Mouse (Mus musculus) forebrain, embryonic 10.5 days (tissue): Measurements from ENCODE around the gene Morn3. TPM values are rescaled to one million over a fixed set of nuclear protein-coding genes. Genes with fewer than 3 reads are reported as not detected.
"Not testable (repeated sequence)": the region's sequence is repeated elsewhere in the genome, so short reads cannot be mapped to it uniquely, and the experiment has no call there.

Source experiments
- DNase-seq: peaks from one replicate; pipeline ENCODE4 v3.0.0-alpha.2; 2017; ENCODE audit warnings: low spot score; ENCODE audit errors: extremely low spot score
- H3K27ac ChIP-seq: fragments of 300-500 bp; sonication (generic); 2 replicates; pipeline ENCODE4 v1.5.1; 2016; ENCODE audit warnings: mild to moderate bottlenecking
- H3K27me3 ChIP-seq: fragments of 300-500 bp; sonication (generic); 2 replicates; pipeline ENCODE4 v1.6.1; 2016; ENCODE audit warnings: mild to moderate bottlenecking; ENCODE audit not compliant: poor library complexity, severe bottlenecking
- H3K36me3 ChIP-seq: fragments of 300-500 bp; sonication (generic); replicated peaks from 2 replicates; pipeline ENCODE4 v1.6.1; 2016; ENCODE audit warnings: mild to moderate bottlenecking, moderate library complexity
- H3K4me1 ChIP-seq: fragments of 300-500 bp; sonication (generic); 2 replicates; pipeline ENCODE4 v1.6.1; 2016
- H3K4me3 ChIP-seq: fragments of 300-500 bp; sonication (generic); 2 replicates; pipeline ENCODE4 v1.5.1; 2016; ENCODE audit warnings: mild to moderate bottlenecking, moderate library complexity
- H3K9me3 ChIP-seq: fragments of 300-500 bp; sonication (generic); 2 replicates; pipeline ENCODE4 v1.6.1; 2016; ENCODE audit warnings: mild to moderate bottlenecking, moderate library complexity
- WGBS: fragments of 180-500 bp; shearing (Covaris S2); methylation state at CpG from one replicate; pipeline ENCODE4 v1.1.7; 2016; 5-methylcytosine and 5-hydroxymethylcytosine counted together
- polyA plus RNA-seq: library from polyadenylated mRNA; unstranded; fragments of >200 nt; fragmentation: Nextera tagmentation; extraction: Ambion mirVana; gene quantifications from 2 replicates; pipeline ENCODE4 v1.2.1, GENCODE M21; 2016

Morn3 gene
- polyA plus RNA-seq, 1 experiment from 2014 or later: 0.26 TPM

- no peaks in the 10 kb centered on the region for H3K36me3 ChIP-seq
- no peak for DNase-seq
- peak overlapping the region; percentile 91 for H3K4me3 ChIP-seq
- H3K9me3 ChIP-seq: peaks cover 3% of the 10 kb centered on the region; the same call in 1 of the 2 replicates
- H3K27ac ChIP-seq: peak overlapping the region; percentile 86
- 6% methylated on average over 35 of the region's 35 CpGs for WGBS
- H3K27me3 ChIP-seq: peaks cover 10% of the 10 kb centered on the region
- H3K4me1 ChIP-seq: peaks cover 29% of the 10 kb centered on the region
Measured at GRCm38 (mm10) chr5:123076419-123077281, 29.8 kb upstream of the Morn3 start.

- 8% methylated on average over 45 of the region's 45 CpGs for WGBS
- Histone ChIP-seq H3K27me3 (peaks cover 10% of the 10 kb centered on the region), H3K36me3 (no peaks in the 10 kb centered on the region), H3K27ac (peak overlapping the region; percentile 86), H3K4me3 (peak overlapping the region; percentile 91), H3K4me1 (peaks cover 29% of the 10 kb centered on the region), H3K9me3 (peaks cover 3% of the 10 kb centered on the region; the same call in 1 of the 2 replicates)
- DNase-seq: peak; percentile 86
Measured at GRCm38 (mm10) chr5:123075576-123076418, 29.0 kb upstream of the Morn3 start.

GRCm38 (mm10) chr5:123068714-123069113 lies 21.9 kb upstream of the Morn3 start:
- Histone ChIP-seq H3K27ac (no peak overlapping the region), H3K4me3 (no peak overlapping the region), H3K27me3 (no peaks in the 10 kb centered on the region), H3K36me3 (no peaks in the 10 kb centered on the region), H3K9me3 (0 out of 2 replicates have a peak, but pooled peaks cover 2% of the 10 kb centered on the region), H3K4me1 (peaks cover 3% of the 10 kb centered on the region; the same call in 1 of the 2 replicates)
- DNase-seq: no peak
- 96% methylated on average over 2 of the region's 2 CpGs for WGBS

- Histone ChIP-seq H3K27me3 (no peaks in the 10 kb centered on the region), H3K4me1 (peaks cover 3% of the 10 kb centered on the region; the same call in 1 of the 2 replicates), H3K9me3 (0 out of 2 replicates have a peak, but pooled peaks cover 2% of the 10 kb centered on the region), H3K36me3 (no peaks in the 10 kb centered on the region), H3K4me3 (no peak within 1 kb of the TSS), H3K27ac (no peak within 1 kb of the TSS)
- DNase-seq: no peak
- 88% methylated on average over 12 of the region's 12 CpGs for WGBS
Measured at GRCm38 (mm10) chr5:123068115-123068514, 21.3 kb upstream of the Morn3 start, which contains the start of gene Tmem120b. Gene Tmem120b (plus strand): TSS chr5:123068415.

- WGBS: 40% methylated on average over 6 of the region's 6 CpGs
- peaks cover 3% of the 10 kb centered on the region; the same call in 1 of the 2 replicates for H3K4me1 ChIP-seq
- no peak for DNase-seq
- 0 out of 2 replicates have a peak, but pooled peaks cover 2% of the 10 kb centered on the region for H3K9me3 ChIP-seq
- H3K27me3 ChIP-seq: no peaks in the 10 kb centered on the region
- no peak overlapping the region for H3K27ac ChIP-seq
- no peaks in the 10 kb centered on the region for H3K36me3 ChIP-seq
- H3K4me3 ChIP-seq: no peak overlapping the region
Measured at GRCm38 (mm10) chr5:123067395-123067995, 20.7 kb upstream of the Morn3 start.

GRCm38 (mm10) chr5:123064207-123064606 lies 17.4 kb upstream of the Morn3 start:
- Histone ChIP-seq H3K27me3 (no peaks in the 10 kb centered on the region), H3K36me3 (no peaks in the 10 kb centered on the region), H3K4me1 (peaks cover 13% of the 10 kb centered on the region), H3K27ac (no peak overlapping the region), H3K9me3 (no peaks in the 10 kb centered on the region), H3K4me3 (no peak overlapping the region)
- 38% methylated on average over 6 of the region's 6 CpGs for WGBS
- DNase-seq: peak; percentile 50

- no peak for DNase-seq
- no peaks in the 10 kb centered on the region for H3K36me3 ChIP-seq
- peaks cover 20% of the 10 kb centered on the region for H3K4me1 ChIP-seq
- no peaks in the 10 kb centered on the region for H3K27me3 ChIP-seq
- no peak overlapping the region for H3K27ac ChIP-seq
- H3K4me3 ChIP-seq: no peak overlapping the region
- 91% methylated on average over 3 of the region's 3 CpGs for WGBS
- no peaks in the 10 kb centered on the region for H3K9me3 ChIP-seq
Measured at GRCm38 (mm10) chr5:123063141-123063540, 16.3 kb upstream of the Morn3 start.

GRCm38 (mm10) chr5:123061402-123061749 lies 14.6 kb upstream of the Morn3 start:
- 76% methylated on average over 6 of the region's 6 CpGs for WGBS
- not testable (repeated sequence) for H3K36me3 ChIP-seq, DNase-seq, H3K27ac ChIP-seq, H3K27me3 ChIP-seq, H3K4me3 ChIP-seq, H3K9me3 ChIP-seq
- peaks cover 17% of the 10 kb centered on the region for H3K4me1 ChIP-seq

- Histone ChIP-seq H3K4me1 (peaks cover 17% of the 10 kb centered on the region), H3K9me3 (0 out of 2 replicates have a peak, but pooled peaks cover 4% of the 10 kb centered on the region), H3K27me3 (no peaks in the 10 kb centered on the region), H3K4me3 (no peak overlapping the region), H3K36me3 (no peaks in the 10 kb centered on the region), H3K27ac (no peak overlapping the region)
- 83% methylated on average over 9 of the region's 9 CpGs for WGBS
- DNase-seq: no peak
Measured at GRCm38 (mm10) chr5:123060706-123061401, 14.0 kb upstream of the Morn3 start.

GRCm38 (mm10) chr5:123059757-123060520 lies 13.1 kb upstream of the Morn3 start:
- H3K27ac ChIP-seq: no peak overlapping the region
- 0 out of 2 replicates have a peak, but pooled peaks cover 4% of the 10 kb centered on the region for H3K9me3 ChIP-seq
- peaks cover 17% of the 10 kb centered on the region for H3K4me1 ChIP-seq
- H3K27me3 ChIP-seq: no peaks in the 10 kb centered on the region
- no peak overlapping the region for H3K4me3 ChIP-seq
- no peak for DNase-seq
- H3K36me3 ChIP-seq: no peaks in the 10 kb centered on the region
- WGBS: 47% methylated on average over 14 of the region's 14 CpGs

- DNase-seq: no peak
- Histone ChIP-seq H3K27me3 (no peaks in the 10 kb centered on the region), H3K4me1 (peaks cover 17% of the 10 kb centered on the region), H3K36me3 (no peaks in the 10 kb centered on the region), H3K4me3 (peak overlapping the region; percentile 50), H3K27ac (peak overlapping the region; percentile 82), H3K9me3 (0 out of 2 replicates have a peak, but pooled peaks cover 4% of the 10 kb centered on the region)
- 51% methylated on average over 16 of the region's 16 CpGs for WGBS
Measured at GRCm38 (mm10) chr5:123058251-123059102, 11.7 kb upstream of the Morn3 start.
